In genomic region chr2:45158351-45158782, GRCm38 (mm10) we compare ENCODE assay signal across 14 mouse cellular contexts. TPM values are rescaled to one million over a fixed set of nuclear protein-coding genes. Genes with fewer than 3 reads are reported as not detected.
DNase-seq lines count a peak whose midpoint lies in the region; ATAC-seq and TF ChIP-seq lines count a peak whose summit lies in the region.
"Had no signal": no experiment of that assay in that cellular context is flagged by ENCODE, and none has a peak within 500 bp of the region (broad histone marks: within the 10 kb centered on the region; RNA-seq: fewer than 3 reads in every experiment).

No protein-coding gene starts in this region.

- H3K4me1 ChIP-seq in kidney, embryonic 14.5 days (ENCODE audit: control insufficient read depth, insufficient read depth, low read length): no peaks in the 10 kb centered on the region
- H3K4me1 ChIP-seq in hindbrain, embryonic 12.5 days: peaks cover 10% of the 10 kb centered on the region; the same call in 1 of the 2 replicates
- peaks cover 14% of the 10 kb centered on the region for H3K4me1 ChIP-seq in midbrain, embryonic 14.5 days (ENCODE audit: control insufficient read depth, insufficient read depth, low read length)
- H3K4me1 ChIP-seq: liver, embryonic 15.5 days had no signal

- DNase-seq in kidney, postnatal 4 days: no peak
- peak; percentile 93 for DNase-seq in brain, embryonic 14.5 days (ENCODE audit: low read depth)
- peak; percentile 69 for DNase-seq in midbrain, embryonic 14.5 days
- DNase-seq in ovary, postnatal 36 days (ENCODE audit: low spot score): no peak
- DNase-seq in left cerebral cortex, adult 8-10 months (ENCODE audit: low spot score in 2 of 2): no peak
- DNase-seq in lung, adult 18-20 months: no peak
- DNase-seq: adrenal gland, postnatal 14 days; heart, postnatal 4 days; kidney, postnatal 14 days; thymus, postnatal 36 days had no signal

- H3K36me3 ChIP-seq in kidney, embryonic 14.5 days (ENCODE audit: control insufficient read depth, insufficient read depth, low read length): no peaks in the 10 kb centered on the region
- no peaks in the 10 kb centered on the region for H3K36me3 ChIP-seq in hindbrain, embryonic 12.5 days
- no peaks in the 10 kb centered on the region for H3K36me3 ChIP-seq in midbrain, embryonic 14.5 days (ENCODE audit: control insufficient read depth, insufficient read depth, low read length)
- H3K36me3 ChIP-seq: liver, embryonic 15.5 days had no signal

- no peak overlapping the region for H3K27ac ChIP-seq in kidney, embryonic 14.5 days (ENCODE audit: low read depth, low read length)
- no peak overlapping the region for H3K27ac ChIP-seq in hindbrain, embryonic 12.5 days
- H3K27ac ChIP-seq in midbrain, embryonic 14.5 days (replicated peaks; ENCODE audit: low read depth, low read length): peak overlapping the region; percentile 61
- H3K27ac ChIP-seq: liver, embryonic 15.5 days; macrophage had no signal

- no peak for TF ChIP-seq CTCF in brain, embryonic 14.5 days (IDR thresholded peaks at IDR 0.05; ENCODE audit: borderline replicate concordance, extremely low read depth, insufficient read depth, insufficient read length)

- H3K4me2 ChIP-seq in kidney, embryonic 14.5 days (replicated peaks; ENCODE audit: low read depth, low read length): peak overlapping the region; percentile 17
- peak overlapping the region; percentile 37 for H3K4me2 ChIP-seq in hindbrain, embryonic 12.5 days (replicated peaks)
- peak overlapping the region; percentile 51 for H3K4me2 ChIP-seq in midbrain, embryonic 14.5 days (ENCODE audit: low read length)
- H3K4me2 ChIP-seq: liver, embryonic 15.5 days had no signal

- 30% methylated on average over 8 of the region's 8 CpGs for WGBS in kidney, embryonic 14.5 days
- 13% methylated on average over 8 of the region's 8 CpGs for WGBS in hindbrain, embryonic 12.5 days
- 4% methylated on average over 8 of the region's 8 CpGs for WGBS in midbrain, embryonic 14.5 days

- H3K27me3 ChIP-seq in kidney, embryonic 14.5 days (ENCODE audit: control insufficient read depth, insufficient read depth, low read length): no peaks in the 10 kb centered on the region
- no peaks in the 10 kb centered on the region for H3K27me3 ChIP-seq in hindbrain, embryonic 12.5 days
- H3K27me3 ChIP-seq in midbrain, embryonic 14.5 days (ENCODE audit: control insufficient read depth, insufficient read depth, low read length): no peaks in the 10 kb centered on the region
- H3K27me3 ChIP-seq: liver, embryonic 15.5 days had no signal

- ATAC-seq in kidney, embryonic 14.5 days (ENCODE audit: low FRiP score, low TSS enrichment): no peak
- no peak; the same call in 1 of the 2 replicates for ATAC-seq in hindbrain, embryonic 12.5 days (ENCODE audit: low FRiP score)
- peak; percentile 31; the same call in 1 of the 2 replicates for ATAC-seq in midbrain, embryonic 14.5 days (ENCODE audit: low FRiP score, low TSS enrichment)

- no peaks in the 10 kb centered on the region for H3K9me3 ChIP-seq in kidney, embryonic 14.5 days (ENCODE audit: control insufficient read depth, low read length)
- H3K9me3 ChIP-seq in hindbrain, embryonic 12.5 days (replicated peaks): no peaks in the 10 kb centered on the region
- no peaks in the 10 kb centered on the region for H3K9me3 ChIP-seq in midbrain, embryonic 14.5 days (ENCODE audit: control insufficient read depth, low read length)
- H3K9me3 ChIP-seq: liver, embryonic 15.5 days had no signal

- TF ChIP-seq POLR2A in brain, embryonic 14.5 days (IDR thresholded peaks at IDR 0.05; ENCODE audit: borderline replicate concordance, extremely low read depth, insufficient read depth, insufficient read length, poor library complexity, severe bottlenecking): no peak

- no peak overlapping the region for H3K4me3 ChIP-seq in kidney, embryonic 14.5 days (ENCODE audit: low read length)
- no peak overlapping the region for H3K4me3 ChIP-seq in hindbrain, embryonic 12.5 days
- H3K4me3 ChIP-seq in midbrain, embryonic 14.5 days (replicated peaks; ENCODE audit: low read depth, low read length): peak overlapping the region; percentile 18; the same call in 1 of the 2 replicates
- H3K4me3 ChIP-seq: liver, embryonic 15.5 days had no signal

- no peak overlapping the region for H3K9ac ChIP-seq in kidney, embryonic 14.5 days (ENCODE audit: low read depth, low read length)
- H3K9ac ChIP-seq in hindbrain, embryonic 12.5 days: 0 out of 2 replicates have a peak overlapping the region, but pooled peaks have one; percentile 3
- peak overlapping the region; percentile 26; the same call in 1 of the 2 replicates for H3K9ac ChIP-seq in midbrain, embryonic 14.5 days (replicated peaks; ENCODE audit: low read length)
- H3K9ac ChIP-seq: liver, embryonic 15.5 days had no signal

RNA-seq across cellular contexts. Expression of gene Zeb2, which starts 41.2 kb away (rescaled TPM):
- polyA plus RNA-seq in kidney, embryonic 14.5 days (2014; fragmentation: Nextera tagmentation; extraction: Ambion mirVana): 41.2 and 52.2 TPM in 2 replicates
- 33.3 and 46.5 TPM in 2 replicates for polyA plus RNA-seq in brain, embryonic 14.5 days (2012; rRNA removed)
- 47.3 and 60.5 TPM in 2 replicates for polyA plus RNA-seq in hindbrain, embryonic 12.5 days (2016; fragmentation: Nextera tagmentation; extraction: Ambion mirVana)
- polyA plus RNA-seq in midbrain, embryonic 14.5 days (2014; fragmentation: Nextera tagmentation; extraction: Ambion mirVana): 25.5 and 32.3 TPM in 2 replicates
- 100 to 1,000 TPM; 162 to 184 (median 166) TPM for total RNA-seq in left cerebral cortex, adult 8-10 months (2022)

Comparison
In these comparisons a context has a peak if more than half of its experiments do, and no peak if none do; other contexts are left out.
1. DNase-seq: peak in brain, embryonic 14.5 days (single experiment) and midbrain, embryonic 14.5 days (single experiment); none in kidney, postnatal 4 days (0 of 2), ovary, postnatal 36 days (single experiment), left cerebral cortex, adult 8-10 months (0 of 2) and lung, adult 18-20 months (0 of 2).
2. Peak in every context shown above with its lines, with median percentiles within 50 percentile points of each other: H3K4me2 ChIP-seq.